Mouse (Mus musculus) neural tube, embryonic 13.5 days (tissue): ENCODE data around the gene Rps17. TPM values are rescaled to one million over a fixed set of nuclear protein-coding genes. Genes with fewer than 3 reads are reported as not detected.

ENCODE experiments used
- ATAC-seq: fragments of 200-750 bp; cut with Nextera tagmentation; 2 replicates; pipeline ENCODE4 v1.8.0; 2017; ENCODE audit warnings: low read depth, mild to moderate bottlenecking, moderate TSS enrichment, moderate library complexity
- H3K27ac ChIP-seq: fragments of 300-500 bp; sonication (generic); replicated peaks from 2 replicates; pipeline ENCODE4 v1.5.1; 2015; ENCODE audit warnings: moderate library complexity, mild to moderate bottlenecking, inconsistent platforms
- H3K27me3 ChIP-seq: fragments of 300-500 bp; sonication (generic); 2 replicates; pipeline ENCODE4 v1.6.1; 2015; ENCODE audit warnings: mild to moderate bottlenecking, inconsistent platforms
- H3K36me3 ChIP-seq: fragments of 300-500 bp; sonication (generic); 2 replicates; pipeline ENCODE4 v1.6.1; 2015; ENCODE audit warnings: mild to moderate bottlenecking, inconsistent platforms
- H3K4me1 ChIP-seq: fragments of 300-500 bp; sonication (generic); replicated peaks from 2 replicates; pipeline ENCODE4 v1.6.1; 2015; ENCODE audit warnings: inconsistent platforms
- H3K4me2 ChIP-seq: fragments of 300-500 bp; sonication (generic); 2 replicates; pipeline ENCODE4 v1.6.1; 2015; ENCODE audit warnings: inconsistent platforms, mild to moderate bottlenecking, moderate library complexity
- H3K4me3 ChIP-seq: fragments of 300-500 bp; sonication (generic); 2 replicates; pipeline ENCODE4 v1.5.1; 2015; ENCODE audit warnings: mild to moderate bottlenecking, inconsistent platforms
- H3K9ac ChIP-seq: fragments of 300-500 bp; sonication (generic); 2 replicates; pipeline ENCODE4 v1.6.1; 2015; ENCODE audit warnings: moderate library complexity, mild to moderate bottlenecking, inconsistent platforms
- H3K9me3 ChIP-seq: fragments of 300-500 bp; sonication (generic); 2 replicates; pipeline ENCODE4 v1.6.1; 2016; ENCODE audit warnings: inconsistent platforms
- WGBS: fragments of 180-500 bp; shearing (Covaris S2); methylation state at CpG from one replicate; pipeline ENCODE4 v1.1.7; 2015; 5-methylcytosine and 5-hydroxymethylcytosine counted together
- polyA plus RNA-seq: library from polyadenylated mRNA; unstranded; fragments of >200 nt; fragmentation: Nextera tagmentation; extraction: Ambion mirVana; gene quantifications from 2 replicates; pipeline ENCODE4 v1.2.1, GENCODE M21; 2015

Gene Rps17
- polyA plus RNA-seq, 1 experiment from 2014 or later: 855 TPM

- Histone ChIP-seq H3K9me3 (no peaks in the 10 kb centered on the region), H3K36me3 (no peaks in the 10 kb centered on the region), H3K4me3 (no peak overlapping the region), H3K9ac (no peak overlapping the region), H3K4me2 (no peak overlapping the region), H3K27me3 (no peaks in the 10 kb centered on the region), H3K27ac (no peak overlapping the region), H3K4me1 (peaks cover 7% of the 10 kb centered on the region; the same call in 1 of the 2 replicates)
- 57% methylated on average over 6 of the region's 6 CpGs for WGBS
- ATAC-seq: no peak; the same call in 1 of the 2 replicates
Measured at GRCm38 (mm10) chr7:81298206-81298605, 46.8 kb downstream of the Rps17 start.

GRCm38 (mm10) chr7:81295169-81295568, 49.9 kb downstream of the Rps17 start:
- WGBS: 90% methylated on average over 2 of the region's 2 CpGs
- H3K9me3 ChIP-seq: no peaks in the 10 kb centered on the region
- H3K4me3 ChIP-seq: no peak overlapping the region
- H3K4me1 ChIP-seq: no peaks in the 10 kb centered on the region
- ATAC-seq: no peak
- H3K4me2 ChIP-seq: no peak overlapping the region
- H3K27ac ChIP-seq: no peak overlapping the region
- no peak overlapping the region for H3K9ac ChIP-seq
- no peaks in the 10 kb centered on the region for H3K36me3 ChIP-seq
- no peaks in the 10 kb centered on the region for H3K27me3 ChIP-seq

Other genes with a start within 250 kb of the Rps17 start
- not detected in 2 replicates for gene Slc28a1, start 230.5 kb downstream of the Rps17 start, polyA plus RNA-seq
- gene Pde8a, start 131.7 kb downstream of the Rps17 start, polyA plus RNA-seq: 2.5 and 2.6 TPM in 2 replicates
- gene Cpeb1, start 110.2 kb upstream of the Rps17 start, polyA plus RNA-seq: 4.7 and 7.3 TPM in 2 replicates
- 127 and 131 TPM in 2 replicates for gene Ap3b2, start 148.7 kb upstream of the Rps17 start, polyA plus RNA-seq
- not detected in 2 replicates for gene BC048679, start 153.0 kb upstream of the Rps17 start, polyA plus RNA-seq
- gene Fsd2, start 221.7 kb upstream of the Rps17 start, polyA plus RNA-seq: 0.10 and 0.29 TPM in 2 replicates
- gene Whamm, start 226.0 kb upstream of the Rps17 start, polyA plus RNA-seq: 7.1 and 8.0 TPM in 2 replicates